Mouse (Mus musculus) adrenal gland, adult 10 weeks (tissue): ENCODE data around the gene Wdr12. TPM values are rescaled to one million over a fixed set of nuclear protein-coding genes. Genes with fewer than 3 reads are reported as not detected.

Source experiments
- polyA plus RNA-seq: library from polyadenylated mRNA; stranded (reverse); fragments of 350-450 nt; fragmentation: Illumina TruSeq; extraction: RNeasy Lipid Tissue Mini Kit (QIAGEN cat#74804); gene quantifications from one replicate; pipeline ENCODE4 v1.2.3, GENCODE M21; 2014; ENCODE audit warnings: low read depth, low replicate concordance

Wdr12 gene
- 26.2 TPM for polyA plus RNA-seq

GRCm38 (mm10) chr1:60098024-60098781, at the start of gene Wdr12, which contains the start of gene Carf:
Wdr12 (minus strand) TSS chr1:60098645.
Carf (plus strand) TSS chr1:60098247.

DNA sequence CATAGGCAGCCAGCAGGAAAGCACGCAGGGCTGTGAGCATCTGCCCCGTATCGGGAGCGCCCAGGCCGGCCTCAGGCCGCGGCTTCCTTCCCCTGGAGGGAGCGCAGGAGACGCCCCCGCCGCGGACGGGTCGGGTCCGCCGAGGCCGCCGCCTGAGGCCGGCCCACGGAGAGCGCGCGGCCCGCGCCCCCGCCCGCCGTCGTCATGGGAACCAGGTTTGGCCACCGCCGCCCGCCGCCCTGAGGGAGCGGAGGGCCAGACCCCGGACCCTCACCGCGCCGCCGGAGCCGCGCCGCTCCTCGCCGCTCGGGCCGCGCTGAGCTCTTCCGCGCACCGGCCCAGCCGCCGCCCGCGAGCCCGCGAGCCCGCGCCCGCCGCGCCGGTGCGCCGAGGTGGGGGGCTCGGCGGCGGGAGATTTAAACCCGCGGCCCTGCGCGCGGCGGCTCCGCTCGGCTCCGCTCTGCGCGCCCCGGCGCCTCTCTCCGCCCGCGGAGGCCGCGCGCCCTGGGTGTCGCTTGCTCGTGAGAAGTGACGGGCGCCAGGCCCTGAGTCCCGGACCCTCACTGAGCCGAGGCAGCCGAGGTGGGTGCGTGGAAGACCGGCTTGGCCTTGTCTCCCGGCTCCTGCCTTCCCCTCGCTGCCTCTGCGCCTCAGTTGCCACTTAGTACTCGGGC, 55.5 kb downstream of the Wdr12 start, which contains the start of gene Ica1l:
Ica1l (minus strand) TSS at position 389 of the 674 bp plus-strand sequence.

Other genes starting within 250 kb of the Wdr12 start
- gene Fam117b, start 185.6 kb downstream of the Wdr12 start, polyA plus RNA-seq: 67.1 TPM
- gene Ica1l, start 55.5 kb downstream of the Wdr12 start, polyA plus RNA-seq: 1.7 TPM
- 16.7 TPM for gene Carf, start 398 bp downstream of the Wdr12 start, polyA plus RNA-seq
- 87.2 TPM for gene Nbeal1, start 82.0 kb upstream of the Wdr12 start, polyA plus RNA-seq
- 60.9 TPM for gene Cyp20a1, start 244.7 kb upstream of the Wdr12 start, polyA plus RNA-seq